ENCODE assay signal across 24 mouse cellular contexts in the genomic region with DNA sequence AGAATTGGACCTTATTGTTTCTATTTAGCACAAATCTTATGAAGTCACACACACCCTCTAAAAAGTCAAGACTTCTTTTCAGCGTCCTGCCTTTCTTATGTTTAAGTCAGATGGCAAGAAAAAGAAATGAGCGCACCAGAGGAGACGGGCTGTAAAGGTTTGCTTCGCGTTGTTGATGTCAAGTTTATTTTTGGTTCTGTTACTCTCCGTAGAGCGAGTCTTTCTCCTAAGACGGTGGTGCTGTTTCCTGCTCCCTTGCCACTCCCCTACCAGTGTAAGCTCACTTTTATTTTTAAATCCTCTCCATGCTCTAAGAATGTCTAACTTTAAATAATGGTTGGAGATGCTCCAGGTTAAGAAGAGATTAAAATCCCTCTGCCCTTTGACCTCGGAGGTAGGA.
DNase-seq lines count a peak whose midpoint lies in the region; ATAC-seq lines count a peak whose summit lies in the region.
"Had no signal": no experiment of that assay in that cellular context is flagged by ENCODE, and none has a peak within 500 bp of the region (broad histone marks: within the 10 kb centered on the region; RNA-seq: fewer than 3 reads in every experiment).

No protein-coding gene starts in this region.

- peaks cover 5% of the 10 kb centered on the region; the same call in 1 of the 2 replicates for H3K9me3 ChIP-seq in heart, embryonic 13.5 days
- no peaks in the 10 kb centered on the region for H3K9me3 ChIP-seq in hindbrain, embryonic 11.5 days (ENCODE audit: control insufficient read depth, low read length)
- H3K9me3 ChIP-seq: forebrain, embryonic 10.5 days; heart, embryonic 10.5 days; hindbrain, embryonic 12.5 days; midbrain, embryonic 10.5 days; neural tube, embryonic 15.5 days had no signal

- peaks cover 55% of the 10 kb centered on the region for H3K4me1 ChIP-seq in heart, embryonic 13.5 days
- no peaks in the 10 kb centered on the region for H3K4me1 ChIP-seq in hindbrain, embryonic 11.5 days (replicated peaks; ENCODE audit: control insufficient read depth, insufficient read depth, low read length)
- H3K4me1 ChIP-seq: hindbrain, embryonic 12.5 days; midbrain, embryonic 10.5 days; neural tube, embryonic 15.5 days had no signal

- H3K27ac ChIP-seq in heart, embryonic 13.5 days (replicated peaks) = peak overlapping the region; percentile 54; the same call in 1 of the 2 replicates
- H3K27ac ChIP-seq in hindbrain, embryonic 11.5 days (ENCODE audit: low read depth, low read length) = no peak overlapping the region
- H3K27ac ChIP-seq: forebrain, embryonic 10.5 days; heart, embryonic 10.5 days; hindbrain, embryonic 12.5 days; midbrain, embryonic 10.5 days; neural tube, embryonic 15.5 days had no signal

- peaks cover 20% of the 10 kb centered on the region for H3K36me3 ChIP-seq in heart, embryonic 13.5 days
- no peaks in the 10 kb centered on the region for H3K36me3 ChIP-seq in hindbrain, embryonic 11.5 days (ENCODE audit: control insufficient read depth, insufficient read depth, low read length)
- H3K36me3 ChIP-seq: G1E; hindbrain, embryonic 12.5 days; midbrain, embryonic 10.5 days; neural tube, embryonic 15.5 days had no signal

- DNase-seq in heart, adult 8-10 months (ENCODE audit: low spot score) = no peak
- peak; percentile 22 for DNase-seq in kidney, adult 9 months
- DNase-seq in kidney, postnatal 10 days = no peak
- DNase-seq in CD4-positive, CD25-positive, alpha-beta regulatory T cell, adult 2 months (ENCODE audit: low read depth, low spot score) = peak; percentile 45
- no peak for DNase-seq in adrenal gland, adult 2 months
- DNase-seq in hindbrain, embryonic 11.5 days (ENCODE audit: low spot score) = no peak
- DNase-seq: cerebellum, adult 11-12 months; cerebellum, postnatal 10 days; gastrocnemius, postnatal 25 days; kidney, adult 11 months; kidney, postnatal 14 days; lung, postnatal 10 days; thymus, adult 18-20 months had no signal

- 51% methylated on average over 9 of the region's 9 CpGs for WGBS in heart, embryonic 13.5 days
- WGBS in hindbrain, embryonic 11.5 days = 85% methylated on average over 9 of the region's 9 CpGs

- no peak for ATAC-seq in heart, embryonic 13.5 days (ENCODE audit: extremely low read depth, insufficient number of reproducible peaks, low FRiP score, low TSS enrichment)
- ATAC-seq in neutrophil, adult 5-6 weeks (ENCODE audit: extremely low read depth, insufficient number of reproducible peaks, low FRiP score, poor library complexity, severe bottlenecking) = peak; percentile 29; the same call in 1 of the 2 replicates
- no peak for ATAC-seq in hindbrain, embryonic 11.5 days (ENCODE audit: low FRiP score)
- ATAC-seq: forebrain, embryonic 16.5 days; Patski had no signal

- H3K4me3 ChIP-seq in heart, embryonic 13.5 days = no peak overlapping the region
- no peak overlapping the region for H3K4me3 ChIP-seq in hindbrain, embryonic 11.5 days (ENCODE audit: low read depth, low read length)
- H3K4me3 ChIP-seq: forebrain, embryonic 10.5 days; heart, embryonic 10.5 days; hindbrain, embryonic 12.5 days; midbrain, embryonic 10.5 days; neural tube, embryonic 15.5 days had no signal

- H3K27me3 ChIP-seq in heart, embryonic 13.5 days (replicated peaks) = no peaks in the 10 kb centered on the region
- H3K27me3 ChIP-seq in hindbrain, embryonic 11.5 days (ENCODE audit: control insufficient read depth, insufficient read depth, low read length) = no peaks in the 10 kb centered on the region
- H3K27me3 ChIP-seq: CH12.LX; hindbrain, embryonic 12.5 days; neural tube, embryonic 15.5 days; Patski had no signal

- H3K9ac ChIP-seq in heart, embryonic 13.5 days = peak overlapping the region; percentile 13; the same call in 1 of the 2 replicates
- H3K9ac ChIP-seq in hindbrain, embryonic 11.5 days (ENCODE audit: low read depth, low read length) = no peak overlapping the region
- H3K9ac ChIP-seq: hindbrain, embryonic 12.5 days; neural tube, embryonic 15.5 days had no signal

- no peak overlapping the region for H3K4me2 ChIP-seq in heart, embryonic 13.5 days
- no peak overlapping the region for H3K4me2 ChIP-seq in hindbrain, embryonic 11.5 days (replicated peaks; ENCODE audit: low read depth, low read length)
- H3K4me2 ChIP-seq: hindbrain, embryonic 12.5 days; neural tube, embryonic 15.5 days had no signal

Comparison
In these comparisons a context has a peak if more than half of its experiments do, and no peak if none do; other contexts are left out.
1. DNase-seq: peak in kidney, adult 9 months (single experiment) and CD4-positive, CD25-positive, alpha-beta regulatory T cell, adult 2 months (single experiment); none in heart, adult 8-10 months (single experiment), kidney, postnatal 10 days (single experiment), adrenal gland, adult 2 months (single experiment) and hindbrain, embryonic 11.5 days (single experiment).